Mouse (Mus musculus): Measurements from ENCODE around the gene Nudt9.

GRCm38 (mm10) chr5:104112511-104112910 lies 66.4 kb downstream of the Nudt9 start:
- TF ChIP-seq MYOD1 (IDR thresholded peaks at IDR 0.05; ENCODE audit: control insufficient read depth in 1 of 3, insufficient read length in 2 of 3, low read depth in 2 of 3) (no peak), POLR2AphosphoS2 (IDR thresholded peaks at IDR 0.05; ENCODE audit: insufficient read length, low read depth) (no peak), TCF12 (IDR thresholded peaks at IDR 0.05; ENCODE audit: insufficient read depth, poor library complexity, severe bottlenecking) (no peak), POLR2A (IDR thresholded peaks at IDR 0.05; ENCODE audit: insufficient read length, low read depth) (no peak), TCF3 (IDR thresholded peaks at IDR 0.05; ENCODE audit: insufficient read length, low read depth) (no peak), USF1 (IDR thresholded peaks at IDR 0.05; ENCODE audit: low read depth) (no peak), CEBPB (IDR thresholded peaks at IDR 0.05; ENCODE audit: insufficient read depth, poor library complexity, severe bottlenecking) (no peak), REST (IDR thresholded peaks at IDR 0.05; ENCODE audit: insufficient read depth, insufficient read length) (no peak)

All from myocyte (in vitro differentiated cells).